Mouse (Mus musculus) CH12.LX (cell line): ENCODE data around the gene Gm9733.

ENCODE experiments used
- CTCF ChIP-seq, 2 experiments: IDR thresholded peaks in 1 of 2; conservative IDR thresholded peaks in 1 of 2; 2 replicates each; pipeline ENCODE4 v1.5.1; 2011 to 2012; ENCODE audit warnings: low read depth in 2 of 2, low read length in 2 of 2, improper control_type of control experiment in 1 of 2, inconsistent platforms in 1 of 2, mild to moderate bottlenecking in 1 of 2, moderate library complexity in 1 of 2
- KAT2A ChIP-seq: IDR thresholded peaks from 2 replicates; pipeline ENCODE4 v1.6.1; 2012; ENCODE audit warnings: low read length, improper control_type of control experiment, inconsistent platforms; ENCODE audit not compliant: insufficient replicate concordance
- POLR2A ChIP-seq: IDR thresholded peaks from 2 replicates; pipeline ENCODE4 v1.6.1; 2011; ENCODE audit warnings: low read depth, mild to moderate bottlenecking, improper control_type of control experiment, low read length
- ZNF384 ChIP-seq: IDR thresholded peaks from 2 replicates; pipeline ENCODE4 v1.6.1; 2012; ENCODE audit warnings: low read depth, low read length, improper control_type of control experiment, inconsistent platforms

DNA sequence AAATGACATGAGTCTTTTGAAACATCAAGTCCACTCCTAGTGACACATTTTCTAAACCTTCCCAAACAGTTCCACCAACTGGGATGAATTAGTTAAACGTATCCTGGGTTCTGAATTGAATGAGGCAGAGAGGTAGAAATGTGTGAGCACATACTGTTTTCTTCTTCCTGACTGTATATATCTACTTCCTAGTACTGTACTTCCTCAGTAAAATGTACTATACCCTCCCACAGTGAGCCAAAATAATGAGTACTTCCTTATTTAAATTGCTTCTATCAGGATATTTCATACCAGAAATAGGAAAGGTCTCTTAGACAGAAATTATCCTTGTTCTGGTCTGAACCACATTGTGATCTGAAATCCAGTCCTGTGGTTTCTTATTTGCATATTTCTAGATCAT is 8.2 kb upstream of the Gm9733 start:
- no peak for TF ChIP-seq CTCF (conservative IDR thresholded peaks at IDR 0.05 in 1 of 2, IDR thresholded peaks at IDR 0.05 in 1 of 2; ENCODE audit: low read depth in 2 of 2, low read length in 2 of 2)
- TF ChIP-seq POLR2A = no peak
- no peak for TF ChIP-seq ZNF384
- no peak for TF ChIP-seq KAT2A
